Mouse (Mus musculus) retina, embryonic 14.5 days (tissue): ENCODE results near the gene Tanc1.

ENCODE experiments used
- DNase-seq: peaks from one replicate; pipeline ENCODE4 v3.0.0-alpha.2; 2015; ENCODE audit warnings: low spot score

Tanc1 gene

GRCm38 (mm10) chr2:59651801-59652200, 40.0 kb downstream of the Tanc1 start:
- no peak for DNase-seq

DNA sequence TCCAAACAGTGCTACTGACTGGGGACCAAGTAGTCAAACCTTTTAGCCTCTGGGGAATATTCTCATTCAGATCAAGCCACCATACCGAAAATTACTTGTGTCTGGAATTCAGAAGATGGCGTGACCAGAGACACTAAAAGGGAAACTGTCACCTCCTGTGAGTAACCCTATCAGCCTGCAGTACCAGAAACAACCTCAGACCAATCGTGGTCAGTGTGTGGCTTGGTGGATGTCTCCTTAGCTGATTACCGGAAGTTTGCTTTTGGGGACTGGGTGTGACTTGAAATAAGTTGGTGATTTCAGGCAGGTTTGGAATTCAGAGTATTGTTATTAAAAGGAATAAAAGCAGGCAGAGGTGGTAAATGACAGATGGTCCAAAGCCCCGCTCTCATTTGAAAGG, 40.9 kb downstream of the Tanc1 start:
- no peak for DNase-seq

GRCm38 (mm10) chr2:59653306-59654165, 41.7 kb downstream of the Tanc1 start:
- DNase-seq, result peak; percentile 76

- no peak for DNase-seq
Observed at GRCm38 (mm10) chr2:59655471-59655870, 43.6 kb downstream of the Tanc1 start.

DNA sequence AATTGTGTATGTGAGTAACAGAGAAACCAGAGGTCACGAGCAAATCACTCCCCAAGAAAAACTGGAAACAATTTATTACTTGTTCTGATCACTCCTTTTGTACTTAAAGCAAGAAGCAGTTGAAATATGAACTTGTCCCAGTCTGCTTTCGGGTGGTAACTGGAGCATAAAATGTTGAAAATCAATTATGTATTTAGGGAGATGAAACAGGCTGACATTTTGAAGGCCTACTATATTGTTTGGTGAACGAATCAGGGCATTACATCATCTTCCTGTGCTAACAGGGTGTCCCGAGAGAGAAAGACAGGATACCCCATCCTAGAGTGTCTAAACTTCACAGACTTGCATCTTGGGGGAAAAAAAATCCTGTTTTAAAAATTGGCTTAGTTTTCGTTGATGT, 44.8 kb downstream of the Tanc1 start:
- peak; percentile 71 for DNase-seq

GRCm38 (mm10) chr2:59659686-59660085, 47.8 kb downstream of the Tanc1 start:
- DNase-seq, result no peak

DNA sequence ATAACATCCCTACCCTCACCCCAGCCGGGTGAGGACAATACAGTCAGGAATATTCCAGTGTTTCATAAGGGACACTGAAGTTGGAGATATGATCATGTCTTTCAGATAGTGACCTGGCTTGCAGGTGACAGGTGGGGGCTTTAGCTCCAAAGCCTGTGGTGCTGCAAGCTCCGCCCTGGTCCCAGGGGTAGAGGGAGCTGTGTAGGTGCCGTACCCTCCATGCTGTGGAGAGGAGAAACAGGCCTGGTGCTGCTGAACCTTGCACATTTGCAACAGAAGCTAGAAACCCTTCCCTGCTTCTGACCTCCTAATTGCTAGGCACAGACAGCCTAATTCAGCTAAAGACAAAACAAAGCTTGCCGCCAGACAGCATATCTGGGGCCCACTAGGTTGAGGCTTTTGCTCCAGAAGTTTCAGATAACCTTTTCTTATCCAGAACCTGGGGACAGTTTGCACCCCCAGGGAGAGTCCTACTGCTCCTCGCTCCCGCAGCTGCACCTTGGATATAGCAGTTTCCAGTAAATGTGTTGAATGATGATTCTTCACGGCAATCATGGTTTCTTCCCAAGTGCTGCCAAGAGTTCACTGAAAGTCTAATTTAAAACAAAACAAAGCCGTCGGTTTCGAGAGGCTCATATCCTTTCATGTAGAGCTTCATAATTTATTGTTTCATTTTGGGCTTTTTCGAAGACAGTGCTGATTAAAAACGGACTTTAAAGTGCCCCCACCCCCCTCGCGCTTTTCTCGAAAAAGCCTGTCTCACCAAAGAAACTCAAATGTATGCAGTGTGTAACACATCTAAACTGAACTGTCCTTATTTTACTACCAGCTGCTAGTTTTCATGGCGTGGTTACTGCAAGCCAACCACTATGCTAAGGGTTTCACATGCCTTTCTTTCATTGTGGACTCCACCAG, 49.3 kb downstream of the Tanc1 start:
- DNase-seq, result peak; percentile 28

GRCm38 (mm10) chr2:59664803-59665567, 53.1 kb downstream of the Tanc1 start:
- DNase-seq, result no peak

DNA sequence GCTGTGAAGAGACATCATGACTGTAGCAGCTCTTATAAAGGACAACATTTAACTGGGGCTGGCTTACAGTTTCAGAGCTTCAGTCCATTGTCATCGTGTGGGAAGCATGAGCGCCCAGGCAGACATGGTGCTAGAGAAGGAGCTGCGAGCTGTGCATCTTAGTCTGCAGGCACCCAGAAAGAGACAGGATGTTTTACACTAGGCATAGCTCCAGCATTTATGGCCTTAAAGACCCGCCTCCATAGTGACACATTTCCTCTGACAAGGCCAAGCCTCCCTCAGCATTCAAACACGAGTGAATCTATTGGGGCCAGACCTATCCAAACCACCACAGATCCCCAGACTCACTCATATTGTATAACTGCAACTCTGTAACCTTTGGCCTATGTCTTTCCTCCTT, 54.7 kb downstream of the Tanc1 start:
- no peak for DNase-seq

GRCm38 (mm10) chr2:59670087-59671060, 58.5 kb downstream of the Tanc1 start:
- no peak for DNase-seq

DNA sequence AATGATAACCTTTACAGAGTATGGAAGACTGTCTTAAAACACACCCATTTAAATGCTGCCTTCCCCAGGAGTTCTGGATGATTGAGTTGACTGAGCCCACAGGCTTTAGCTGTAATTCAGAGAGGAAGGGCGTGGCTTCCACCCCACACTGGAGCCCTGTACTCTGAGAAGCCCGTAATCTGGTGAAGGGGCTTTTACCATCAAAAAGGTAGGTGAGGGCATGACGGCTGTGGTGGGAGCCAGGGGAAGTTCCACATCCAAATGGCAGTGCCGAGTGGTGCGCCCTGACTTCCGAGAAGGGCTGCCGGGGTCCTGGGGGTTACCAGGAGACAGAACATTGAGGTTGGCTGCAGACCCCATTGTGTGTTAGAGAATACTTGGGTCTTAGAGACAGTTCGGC, 59.8 kb downstream of the Tanc1 start:
- no peak for DNase-seq

DNA sequence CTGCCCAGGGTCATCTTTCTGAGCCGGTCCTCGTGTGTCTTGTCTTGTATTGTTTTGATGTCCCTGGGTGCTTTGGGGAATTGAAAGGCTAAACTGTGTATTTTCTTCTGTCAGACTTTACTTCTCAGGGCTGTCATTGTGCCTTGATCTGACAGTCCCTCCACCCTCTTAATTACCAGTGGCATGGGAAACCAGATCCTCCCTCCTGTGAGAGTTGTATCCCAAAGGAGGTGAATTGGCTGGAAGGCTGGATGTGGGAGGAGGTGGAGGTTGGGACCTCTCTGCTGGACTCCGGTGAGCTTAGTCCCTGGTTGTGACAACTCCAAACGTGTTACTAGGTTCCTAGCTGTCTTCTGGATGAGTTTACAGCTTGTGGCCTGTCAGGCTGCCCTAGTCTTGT, 60.2 kb downstream of the Tanc1 start:
- DNase-seq, result no peak

DNA sequence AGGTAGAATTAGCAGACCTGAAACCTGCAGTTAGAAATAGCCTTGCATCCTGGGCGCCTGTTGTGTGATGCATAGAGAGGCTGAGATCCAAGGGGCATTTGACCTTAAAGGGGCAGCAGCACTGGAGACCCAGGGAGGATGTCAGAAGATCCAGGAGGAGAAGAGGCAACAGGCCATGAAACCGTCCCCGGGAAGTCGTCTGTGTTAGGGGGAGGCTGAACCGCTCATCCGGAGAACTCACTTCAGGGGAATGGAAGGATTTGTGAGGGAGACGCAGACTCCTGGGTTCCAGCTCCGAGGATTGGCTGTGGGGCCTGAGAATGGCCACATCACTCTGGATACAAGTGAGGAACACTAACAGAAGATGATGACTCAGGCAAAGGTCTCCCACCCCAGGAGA, 60.8 kb downstream of the Tanc1 start:
- no peak for DNase-seq

DNA sequence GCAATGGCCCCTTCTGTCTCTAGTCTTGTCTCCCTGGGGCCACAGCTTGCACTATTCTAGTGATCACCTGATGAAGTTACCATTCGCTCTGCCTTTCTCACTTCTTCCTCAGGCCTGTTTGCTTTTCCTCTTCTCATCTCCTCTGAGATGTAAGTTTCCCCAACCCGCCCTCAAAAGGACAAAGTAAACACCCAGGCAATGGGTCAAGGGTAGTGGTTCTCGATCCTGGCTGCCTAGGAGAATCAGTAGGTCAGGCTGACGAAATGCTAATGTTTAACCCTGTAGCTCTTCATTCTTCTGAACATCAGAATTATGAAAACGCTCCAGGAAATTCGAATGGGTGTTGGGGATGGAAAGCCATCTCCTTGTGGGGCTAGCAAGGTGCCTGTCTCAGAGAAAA, 61.5 kb downstream of the Tanc1 start:
- no peak for DNase-seq

DNA sequence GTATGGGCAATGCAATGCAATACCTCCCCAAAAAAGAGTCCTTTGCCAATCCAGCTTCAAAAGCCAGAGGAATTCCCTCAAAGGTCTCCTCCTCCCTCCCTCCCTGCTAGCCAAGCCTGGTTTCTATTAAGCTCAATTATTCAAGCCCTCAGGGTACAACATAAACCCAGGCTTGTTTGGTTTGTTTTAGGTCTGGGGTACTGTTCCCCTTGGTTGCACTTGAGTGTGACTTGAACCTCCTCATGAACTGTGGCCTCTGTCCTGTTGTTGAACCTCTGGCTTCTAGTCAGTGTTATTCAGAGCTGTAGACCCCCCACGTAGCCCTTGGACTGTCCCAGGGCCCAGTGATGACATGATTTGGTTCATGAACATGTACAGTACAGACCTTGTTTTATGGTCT, 62.0 kb downstream of the Tanc1 start:
- no peak for DNase-seq

DNA sequence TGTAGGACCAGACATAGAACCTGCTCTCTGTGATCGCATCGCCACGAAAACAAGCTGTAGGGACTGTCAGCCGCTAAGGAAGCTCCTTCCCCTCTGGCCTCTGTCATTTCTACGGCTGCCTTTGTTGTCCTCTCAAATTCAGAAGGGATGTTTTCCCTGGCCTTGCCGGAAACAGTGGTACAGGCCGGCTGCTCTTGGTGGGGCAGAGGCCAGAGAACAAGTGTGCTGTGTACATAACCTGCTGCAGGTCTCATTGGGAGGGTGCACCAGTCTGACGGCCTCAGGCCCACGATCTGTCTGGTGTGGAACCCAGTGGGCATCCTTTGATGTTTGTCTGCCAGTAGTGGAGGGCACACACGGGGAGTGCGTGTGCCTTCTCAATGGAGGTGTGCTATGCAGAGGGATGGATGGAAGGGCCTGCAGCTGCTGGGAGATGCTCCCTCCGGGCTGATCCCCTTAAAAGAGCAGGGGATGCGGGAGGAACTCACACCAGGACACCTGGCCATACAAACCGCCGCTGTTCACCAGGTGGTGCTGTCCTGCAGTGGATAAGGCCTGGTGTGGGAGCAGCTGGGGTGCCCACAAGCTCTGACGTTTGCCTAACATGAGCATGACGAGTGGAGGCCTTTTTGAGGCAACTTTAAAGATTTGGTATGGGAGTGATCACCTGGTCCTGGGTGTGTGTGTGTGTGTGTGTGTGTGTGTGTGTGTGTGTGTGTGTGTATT, 63.6 kb downstream of the Tanc1 start:
- DNase-seq, result no peak

- no peak for DNase-seq
Observed at GRCm38 (mm10) chr2:59676041-59676440, 64.2 kb downstream of the Tanc1 start.

DNA sequence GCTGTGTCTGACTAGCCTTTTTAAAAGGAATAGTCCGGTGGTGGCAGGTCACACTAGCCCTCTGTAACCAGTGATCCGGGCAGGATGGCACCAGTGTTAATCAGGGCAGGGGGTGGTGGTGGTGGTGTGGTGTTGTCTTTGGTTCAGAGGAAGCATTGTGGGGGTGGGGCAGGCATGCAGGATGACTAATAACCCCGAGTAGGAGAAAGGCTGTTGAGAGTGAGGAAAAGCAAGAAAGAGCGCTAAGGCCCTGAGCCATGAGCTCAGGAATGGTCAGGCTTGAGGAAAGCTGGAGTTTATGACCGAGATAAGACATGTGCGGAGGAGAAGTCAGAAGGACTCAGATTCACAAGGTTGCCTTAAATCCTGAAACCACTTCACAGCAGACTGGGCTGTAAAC, 64.6 kb downstream of the Tanc1 start:
- DNase-seq, result no peak

DNA sequence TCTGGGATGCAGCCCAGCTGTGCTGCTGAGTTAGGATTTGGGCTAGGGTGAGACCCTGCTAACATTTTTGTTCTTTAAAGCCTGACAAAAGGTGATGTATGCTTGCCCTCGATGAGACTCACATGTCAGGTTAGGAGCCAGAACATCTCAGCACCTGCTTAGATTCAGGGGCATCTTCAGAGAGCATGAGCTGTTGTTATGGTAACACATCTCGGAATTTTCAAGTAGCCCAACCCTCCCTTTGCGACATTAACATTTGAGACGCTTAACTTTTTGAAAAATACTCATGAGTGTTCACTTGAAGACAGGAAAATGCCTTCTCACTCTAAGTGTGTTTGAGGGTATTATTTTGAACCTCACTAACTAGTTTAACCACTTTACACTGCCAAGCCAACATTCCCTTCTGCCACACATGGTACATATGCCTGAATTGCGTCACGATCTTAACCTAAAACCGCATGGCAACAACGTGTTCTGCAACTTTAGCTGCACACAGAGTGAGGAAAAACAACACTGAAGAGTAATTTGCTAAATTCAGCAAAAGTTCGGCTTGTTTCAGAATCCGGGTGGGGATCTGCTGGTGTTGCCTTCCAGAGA, 67.7 kb downstream of the Tanc1 start:
- no peak for DNase-seq

DNA sequence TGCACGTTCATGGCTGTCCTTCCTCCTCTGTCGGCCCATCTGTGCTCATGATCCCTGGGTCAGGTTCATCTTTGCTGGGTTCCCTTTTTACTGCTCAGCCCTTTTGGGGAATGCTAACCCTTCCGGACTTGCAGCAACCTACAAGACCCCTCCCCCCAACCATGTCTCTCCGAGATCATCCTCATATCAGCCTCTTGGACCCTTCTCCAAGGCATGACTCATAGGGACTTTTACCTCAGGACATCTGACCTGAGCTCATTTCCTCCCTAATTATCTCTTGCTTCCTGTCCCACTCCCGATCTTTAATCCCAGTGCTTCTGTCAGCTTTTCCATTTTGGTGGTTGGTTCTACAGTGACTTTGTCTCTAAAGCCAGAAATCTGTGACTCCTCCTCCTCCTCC, 68.9 kb downstream of the Tanc1 start:
- DNase-seq, result no peak
